Mouse (Mus musculus): Measurements from ENCODE around the gene Foxk2. TPM values are rescaled to one million over a fixed set of nuclear protein-coding genes. Genes with fewer than 3 reads are reported as not detected.
A peak's percentile ranks its signal among the peaks of the same experiment; 100 is the strongest.

Gene Foxk2
- polyA plus RNA-seq (2014; fragmentation: Nextera tagmentation; extraction: Ambion mirVana) = 12.4 and 13.5 TPM in 2 replicates

- H3K36me3 ChIP-seq (ENCODE audit: control insufficient read depth, insufficient read depth, low read length) = no peaks in the 10 kb centered on the region
- H3K4me3 ChIP-seq (ENCODE audit: low read depth, low read length) = peak within 1 kb of the TSS; percentile 99
- H3K27me3 ChIP-seq (ENCODE audit: control insufficient read depth, insufficient read depth, low read length) = no peaks in the 10 kb centered on the region
- DNase-seq (ENCODE audit: low spot score) (peak; percentile 96), ATAC-seq (ENCODE audit: low FRiP score) (peak; percentile 97)
- H3K9ac ChIP-seq (ENCODE audit: low read depth, low read length) = peak within 1 kb of the TSS; percentile 97
- under 1% methylated on average over 66 of the region's 91 CpGs for WGBS
- H3K9me3 ChIP-seq (ENCODE audit: control insufficient read depth, low read length) = no peaks in the 10 kb centered on the region
- H3K27ac ChIP-seq (ENCODE audit: low read depth, low read length) = peak within 1 kb of the TSS; percentile 85
- peak within 1 kb of the TSS; percentile 83 for H3K4me2 ChIP-seq (replicated peaks; ENCODE audit: low read depth, low read length)
- H3K4me1 ChIP-seq (replicated peaks; ENCODE audit: control insufficient read depth, insufficient read depth, low read length) = 0 out of 2 replicates have a peak, but pooled peaks cover 2% of the 10 kb centered on the region
These were observed at the start of gene Foxk2 for GRCm38 (mm10) chr11:121259160-121260100. Gene Foxk2 (plus strand): TSS chr11:121259990.

- DNase-seq (ENCODE audit: low spot score) = no peak
- Histone ChIP-seq H3K4me1 (replicated peaks; ENCODE audit: control insufficient read depth, insufficient read depth, low read length) (no peaks in the 10 kb centered on the region), H3K27ac (ENCODE audit: low read depth, low read length) (no peak overlapping the region), H3K9me3 (ENCODE audit: control insufficient read depth, low read length) (no peaks in the 10 kb centered on the region), H3K36me3 (ENCODE audit: control insufficient read depth, insufficient read depth, low read length) (no peaks in the 10 kb centered on the region), H3K4me3 (ENCODE audit: low read depth, low read length) (no peak overlapping the region), H3K9ac (ENCODE audit: low read depth, low read length) (no peak overlapping the region), H3K4me2 (replicated peaks; ENCODE audit: low read depth, low read length) (no peak overlapping the region), H3K27me3 (ENCODE audit: control insufficient read depth, insufficient read depth, low read length) (no peaks in the 10 kb centered on the region)
- 93% methylated on average over 3 of the region's 3 CpGs for WGBS
- no peak for ATAC-seq (ENCODE audit: low FRiP score)
These were observed 43.0 kb upstream of the Foxk2 start for GRCm38 (mm10) chr11:121216831-121217230.

DNA sequence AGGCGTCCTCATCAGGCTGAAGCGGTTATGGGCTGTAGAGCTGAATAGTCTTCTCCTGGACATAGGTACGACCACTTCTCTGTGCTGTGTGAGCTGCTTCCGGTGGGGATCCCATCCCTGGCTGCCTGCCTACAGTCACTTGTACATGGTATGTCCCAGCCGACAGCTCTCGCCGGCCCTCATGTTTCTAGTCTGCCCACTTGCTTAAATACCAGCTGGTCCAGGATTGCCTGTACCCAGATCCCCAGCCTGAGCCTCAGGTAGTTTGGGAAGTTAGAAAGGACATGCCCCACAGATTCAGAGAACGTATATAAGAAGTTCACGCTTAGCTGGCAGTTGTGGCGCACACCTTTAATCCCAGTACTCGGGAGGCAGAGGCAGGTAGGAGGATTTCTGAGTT, 40.0 kb upstream of the Foxk2 start:
- no peak overlapping the region for H3K9ac ChIP-seq (ENCODE audit: low read depth, low read length)
- H3K36me3 ChIP-seq (ENCODE audit: control insufficient read depth, insufficient read depth, low read length) = 0 out of 2 replicates have a peak, but pooled peaks cover 3% of the 10 kb centered on the region
- H3K4me3 ChIP-seq (ENCODE audit: low read depth, low read length) = no peak overlapping the region
- no peak for ATAC-seq (ENCODE audit: low FRiP score)
- no peak overlapping the region for H3K4me2 ChIP-seq (replicated peaks; ENCODE audit: low read depth, low read length)
- H3K9me3 ChIP-seq (ENCODE audit: control insufficient read depth, low read length) = no peaks in the 10 kb centered on the region
- no peaks in the 10 kb centered on the region for H3K27me3 ChIP-seq (ENCODE audit: control insufficient read depth, insufficient read depth, low read length)
- no peak for DNase-seq (ENCODE audit: low spot score)
- H3K27ac ChIP-seq (ENCODE audit: low read depth, low read length) = no peak overlapping the region
- no peaks in the 10 kb centered on the region for H3K4me1 ChIP-seq (replicated peaks; ENCODE audit: control insufficient read depth, insufficient read depth, low read length)
- WGBS = 91% methylated on average over 11 of the region's 11 CpGs

DNA sequence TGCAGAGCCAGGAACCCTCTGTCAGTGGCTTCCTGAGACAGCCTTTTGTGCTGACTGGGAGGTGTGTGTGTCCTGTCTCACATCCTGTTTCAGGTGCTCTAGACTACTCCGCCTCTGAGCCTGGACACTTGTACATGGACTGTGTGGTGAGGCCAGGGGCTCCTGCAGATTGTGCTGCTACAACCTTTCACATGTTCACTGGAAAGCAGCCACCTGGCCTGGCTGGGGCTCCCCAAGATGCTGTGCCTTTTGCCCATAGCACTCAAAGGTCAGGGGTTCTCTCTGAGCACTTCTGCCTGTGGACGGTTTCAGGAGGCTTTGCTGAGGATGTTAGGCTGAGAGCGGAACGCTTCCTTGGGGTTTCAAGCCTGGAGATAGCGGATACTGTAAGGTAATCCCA, 39.0 kb upstream of the Foxk2 start:
- DNase-seq (ENCODE audit: low spot score) = no peak
- Histone ChIP-seq H3K4me1 (replicated peaks; ENCODE audit: control insufficient read depth, insufficient read depth, low read length) (no peaks in the 10 kb centered on the region), H3K9ac (ENCODE audit: low read depth, low read length) (no peak overlapping the region), H3K4me3 (ENCODE audit: low read depth, low read length) (no peak overlapping the region), H3K27me3 (ENCODE audit: control insufficient read depth, insufficient read depth, low read length) (no peaks in the 10 kb centered on the region), H3K36me3 (ENCODE audit: control insufficient read depth, insufficient read depth, low read length) (0 out of 2 replicates have a peak, but pooled peaks cover 3% of the 10 kb centered on the region), H3K4me2 (replicated peaks; ENCODE audit: low read depth, low read length) (no peak overlapping the region), H3K9me3 (ENCODE audit: control insufficient read depth, low read length) (no peaks in the 10 kb centered on the region), H3K27ac (ENCODE audit: low read depth, low read length) (no peak overlapping the region)
- WGBS = 82% methylated on average over 5 of the region's 5 CpGs
- no peak for ATAC-seq (ENCODE audit: low FRiP score)

DNA sequence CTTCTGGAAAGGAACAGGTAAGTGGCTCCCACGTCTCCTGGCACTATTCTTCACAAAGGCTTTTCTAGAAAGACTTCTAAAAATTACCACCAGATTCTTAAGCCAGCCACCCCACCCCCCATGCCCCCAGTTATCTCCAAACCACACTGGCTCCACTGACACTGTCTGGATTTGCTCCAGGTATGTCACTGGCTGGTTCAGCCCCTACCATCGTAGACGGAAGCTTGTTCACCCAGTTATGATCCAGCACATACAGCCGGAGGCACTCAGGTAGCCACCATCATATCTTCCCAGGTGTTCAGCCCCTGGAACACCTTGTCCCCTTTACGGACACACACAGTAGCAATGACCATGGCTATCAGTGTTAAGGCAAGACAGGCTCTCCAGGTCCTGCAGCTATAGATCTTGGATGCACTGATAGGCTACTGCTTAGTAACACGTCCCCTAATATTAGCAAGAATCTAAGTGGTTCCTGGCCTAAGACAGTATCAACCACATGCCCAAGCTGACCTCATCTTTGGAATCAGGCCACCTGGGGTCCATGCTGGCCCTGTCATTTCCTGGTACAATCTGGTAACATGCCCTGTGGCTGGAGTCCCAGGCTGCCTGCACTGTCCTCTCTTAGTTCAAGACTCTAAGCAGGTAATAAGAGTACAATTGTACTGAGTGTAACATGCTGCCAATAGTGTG, 38.3 kb upstream of the Foxk2 start:
- 91% methylated on average over 6 of the region's 6 CpGs for WGBS
- H3K4me2 ChIP-seq (replicated peaks; ENCODE audit: low read depth, low read length) = no peak overlapping the region
- 0 out of 2 replicates have a peak, but pooled peaks cover 3% of the 10 kb centered on the region for H3K36me3 ChIP-seq (ENCODE audit: control insufficient read depth, insufficient read depth, low read length)
- H3K27ac ChIP-seq (ENCODE audit: low read depth, low read length) = no peak overlapping the region
- H3K4me3 ChIP-seq (ENCODE audit: low read depth, low read length) = no peak overlapping the region
- no peaks in the 10 kb centered on the region for H3K4me1 ChIP-seq (replicated peaks; ENCODE audit: control insufficient read depth, insufficient read depth, low read length)
- H3K27me3 ChIP-seq (ENCODE audit: control insufficient read depth, insufficient read depth, low read length) = no peaks in the 10 kb centered on the region
- DNase-seq (ENCODE audit: low spot score) = no peak
- no peak overlapping the region for H3K9ac ChIP-seq (ENCODE audit: low read depth, low read length)
- no peak for ATAC-seq (ENCODE audit: low FRiP score)
- no peaks in the 10 kb centered on the region for H3K9me3 ChIP-seq (ENCODE audit: control insufficient read depth, low read length)

- Histone ChIP-seq H3K36me3 (ENCODE audit: control insufficient read depth, insufficient read depth, low read length) (peaks cover 3% of the 10 kb centered on the region; the same call in 1 of the 2 replicates), H3K4me1 (replicated peaks; ENCODE audit: control insufficient read depth, insufficient read depth, low read length) (0 out of 2 replicates have a peak, but pooled peaks cover 2% of the 10 kb centered on the region), H3K27ac (ENCODE audit: low read depth, low read length) (0 out of 2 replicates have a peak overlapping the region, but pooled peaks have one; percentile 21), H3K4me3 (ENCODE audit: low read depth, low read length) (peak overlapping the region; percentile 66), H3K27me3 (ENCODE audit: control insufficient read depth, insufficient read depth, low read length) (no peaks in the 10 kb centered on the region), H3K9ac (ENCODE audit: low read depth, low read length) (peak overlapping the region; percentile 73), H3K4me2 (replicated peaks; ENCODE audit: low read depth, low read length) (peak overlapping the region; percentile 80), H3K9me3 (ENCODE audit: control insufficient read depth, low read length) (no peaks in the 10 kb centered on the region)
- peak; percentile 43; the same call in 1 of the 2 replicates for ATAC-seq (ENCODE audit: low FRiP score)
- WGBS = 33% methylated on average over 21 of the region's 21 CpGs
- peak; percentile 7 for DNase-seq (ENCODE audit: low spot score)
These were observed 31.4 kb upstream of the Foxk2 start for GRCm38 (mm10) chr11:121228129-121229017.

- H3K9me3 ChIP-seq (ENCODE audit: control insufficient read depth, low read length) = no peaks in the 10 kb centered on the region
- DNase-seq (ENCODE audit: low spot score) (peak; percentile 78), ATAC-seq (ENCODE audit: low FRiP score) (peak; percentile 88)
- H3K4me1 ChIP-seq (replicated peaks; ENCODE audit: control insufficient read depth, insufficient read depth, low read length) = 0 out of 2 replicates have a peak, but pooled peaks cover 2% of the 10 kb centered on the region
- H3K27ac ChIP-seq (ENCODE audit: low read depth, low read length) = 0 out of 2 replicates have a peak within 1 kb of the TSS, but pooled peaks have one; percentile 21
- no peaks in the 10 kb centered on the region for H3K27me3 ChIP-seq (ENCODE audit: control insufficient read depth, insufficient read depth, low read length)
- peak within 1 kb of the TSS; percentile 80 for H3K4me2 ChIP-seq (replicated peaks; ENCODE audit: low read depth, low read length)
- under 1% methylated on average over 23 of the region's 23 CpGs for WGBS
- peak within 1 kb of the TSS; percentile 73 for H3K9ac ChIP-seq (ENCODE audit: low read depth, low read length)
- peak within 1 kb of the TSS; percentile 66 for H3K4me3 ChIP-seq (ENCODE audit: low read depth, low read length)
- H3K36me3 ChIP-seq (ENCODE audit: control insufficient read depth, insufficient read depth, low read length) = peaks cover 3% of the 10 kb centered on the region; the same call in 1 of the 2 replicates
These were observed 30.8 kb upstream of the Foxk2 start, which contains the start of gene Cybc1 for GRCm38 (mm10) chr11:121229018-121229439. Gene Cybc1 (minus strand): TSS chr11:121229322.

DNA sequence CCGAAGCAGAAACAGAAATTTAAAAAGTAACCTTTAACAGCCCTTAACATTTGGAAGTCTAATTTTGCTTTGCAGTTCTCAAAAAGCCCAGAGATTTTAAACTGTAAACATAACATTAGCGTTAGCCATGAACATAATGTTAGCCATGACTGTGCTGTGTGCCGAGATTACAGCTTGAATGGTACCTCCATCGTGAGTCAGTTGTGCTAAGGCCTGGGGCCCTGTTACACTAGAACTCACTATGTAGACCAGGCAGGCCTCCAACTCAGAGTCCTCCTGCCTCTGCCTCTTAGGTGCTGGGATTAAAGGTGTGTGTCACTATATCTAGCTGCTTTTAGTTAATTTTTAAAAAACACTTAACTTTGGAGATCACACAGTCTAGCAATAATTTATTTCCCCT, 28.6 kb upstream of the Foxk2 start:
- no peak for ATAC-seq (ENCODE audit: low FRiP score)
- WGBS = 80% methylated on average over 4 of the region's 4 CpGs
- DNase-seq (ENCODE audit: low spot score) = no peak
- no peaks in the 10 kb centered on the region for H3K27me3 ChIP-seq (ENCODE audit: control insufficient read depth, insufficient read depth, low read length)
- H3K9ac ChIP-seq (ENCODE audit: low read depth, low read length) = no peak overlapping the region
- H3K36me3 ChIP-seq (ENCODE audit: control insufficient read depth, insufficient read depth, low read length) = no peaks in the 10 kb centered on the region; the same call in 1 of the 2 replicates
- no peak overlapping the region for H3K27ac ChIP-seq (ENCODE audit: low read depth, low read length)
- H3K9me3 ChIP-seq (ENCODE audit: control insufficient read depth, low read length) = no peaks in the 10 kb centered on the region
- H3K4me1 ChIP-seq (replicated peaks; ENCODE audit: control insufficient read depth, insufficient read depth, low read length) = 0 out of 2 replicates have a peak, but pooled peaks cover 2% of the 10 kb centered on the region
- H3K4me3 ChIP-seq (ENCODE audit: low read depth, low read length) = no peak overlapping the region
- no peak overlapping the region for H3K4me2 ChIP-seq (replicated peaks; ENCODE audit: low read depth, low read length)
